Mouse (Mus musculus): Measurements from ENCODE around the gene Lcp2.
A peak's percentile ranks its signal among the peaks of the same experiment; 100 is the strongest.

Lcp2 gene

DNA sequence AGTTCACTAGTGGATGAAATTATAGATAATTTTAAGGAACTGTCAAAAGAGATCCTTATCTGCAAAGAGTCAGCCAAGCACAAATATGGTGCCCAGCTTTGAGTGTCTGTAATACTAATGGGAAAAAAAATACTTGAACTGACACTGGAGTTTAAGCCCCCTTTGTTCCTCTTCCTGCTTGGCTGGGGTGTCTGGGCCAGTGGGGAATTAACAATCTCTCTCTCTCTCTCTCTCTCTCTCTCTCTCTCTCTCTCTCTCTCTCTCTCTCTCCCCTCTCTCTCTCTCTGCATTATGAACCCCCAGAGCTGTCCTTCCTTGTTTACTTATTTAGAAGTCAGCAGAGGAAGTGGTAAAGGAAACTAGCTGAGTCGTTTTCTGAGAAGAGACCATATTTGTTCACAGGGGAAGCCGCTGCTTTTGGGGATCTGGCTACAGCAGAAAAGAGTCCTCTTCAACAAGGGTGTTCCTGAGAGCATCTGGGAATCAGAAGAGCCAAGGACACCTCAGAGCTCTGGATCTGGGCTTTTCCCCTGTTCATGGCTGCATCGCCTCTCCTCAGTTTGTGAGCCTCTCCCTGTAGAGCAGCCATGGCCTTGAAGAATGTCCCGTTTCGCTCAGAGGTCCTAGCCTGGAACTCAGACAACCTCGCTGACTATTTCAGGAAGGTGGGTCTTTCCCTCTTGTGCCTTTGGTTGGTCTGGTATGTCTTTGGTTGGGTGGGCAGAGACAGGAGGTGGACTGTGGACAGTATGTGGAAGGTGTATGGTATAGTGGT, at the start of gene Lcp2:
Gene Lcp2 (plus strand): TSS at position 154 of the 775 bp plus-strand sequence.
- DNase-seq (ENCODE audit: low read depth, low spot score) = no peak

DNA sequence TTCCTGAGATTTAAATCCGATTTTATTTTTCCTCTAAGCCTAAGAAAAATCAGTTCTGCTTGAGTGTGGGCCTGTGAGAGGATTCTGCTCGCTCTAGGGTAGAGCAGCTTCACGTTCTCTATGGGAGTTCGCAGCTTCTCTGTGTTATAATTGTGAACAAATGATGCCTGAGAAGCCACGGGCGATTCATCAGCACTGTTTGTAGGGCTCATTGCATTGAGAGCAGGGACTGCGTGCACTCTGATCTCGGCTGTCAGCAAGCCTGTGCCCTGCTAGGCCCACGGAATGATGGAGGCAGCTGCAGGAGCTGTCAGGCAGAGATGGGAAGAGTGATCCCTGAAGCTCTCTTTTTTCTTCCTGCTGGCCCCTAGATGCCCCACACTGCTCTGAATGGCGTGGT, 48.5 kb upstream of the Lcp2 start:
- DNase-seq (ENCODE audit: low read depth, low spot score) = no peak

- no peak for DNase-seq (ENCODE audit: low read depth, low spot score)
These were observed 46.3 kb upstream of the Lcp2 start for GRCm38 (mm10) chr11:34000416-34000815.

DNA sequence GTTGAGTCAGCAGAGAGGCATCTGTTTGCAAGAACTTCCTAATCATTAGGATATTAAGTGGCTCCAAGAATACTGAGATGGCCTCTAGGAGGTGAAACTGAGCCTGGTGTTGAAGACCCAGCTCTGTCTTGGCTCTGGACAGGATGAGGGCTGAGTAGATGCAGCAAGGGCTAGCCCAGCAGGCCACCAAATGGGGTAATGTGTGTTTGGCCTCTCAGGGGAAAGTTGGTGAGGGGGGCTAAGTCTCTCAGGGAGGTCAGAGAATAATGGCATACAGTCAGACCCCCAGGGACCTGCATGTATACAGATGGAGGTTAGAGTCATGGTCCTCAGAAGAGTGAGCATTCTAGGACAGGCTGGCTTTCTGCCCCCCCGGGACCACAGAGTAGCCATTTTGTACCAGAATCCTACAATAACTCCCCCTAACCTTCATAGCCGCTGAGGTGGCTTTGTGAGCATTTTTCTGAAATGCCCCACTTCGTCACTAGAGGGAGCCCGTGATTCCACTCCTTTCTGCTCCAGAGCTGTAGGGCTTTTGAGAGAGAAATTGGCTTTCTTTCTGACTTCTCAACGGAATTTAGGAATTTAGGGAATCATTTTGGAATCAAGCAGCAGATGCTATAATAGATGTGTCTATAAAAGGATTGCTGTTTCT, 44.7 kb upstream of the Lcp2 start:
- DNase-seq (ENCODE audit: low read depth, low spot score) = peak; percentile 31

DNA sequence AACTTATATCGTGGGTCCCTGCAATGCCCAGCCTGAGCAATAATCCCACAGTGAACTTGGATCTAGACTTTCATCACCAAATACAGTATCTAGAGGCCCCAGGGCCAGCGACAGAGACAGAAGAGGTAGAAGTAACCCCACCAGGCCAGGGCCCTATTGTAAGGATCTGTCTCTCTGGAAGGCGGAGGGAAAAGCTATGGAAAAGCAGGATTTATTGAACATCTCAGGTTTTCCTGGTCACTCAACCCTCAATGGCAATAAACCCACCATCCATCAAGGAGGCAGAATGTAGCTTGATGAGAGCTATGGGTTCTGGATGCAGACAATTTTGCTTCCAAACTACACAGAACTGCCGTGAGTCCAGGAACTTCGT, 44.1 kb upstream of the Lcp2 start:
- DNase-seq (ENCODE audit: low read depth, low spot score) = no peak

DNA sequence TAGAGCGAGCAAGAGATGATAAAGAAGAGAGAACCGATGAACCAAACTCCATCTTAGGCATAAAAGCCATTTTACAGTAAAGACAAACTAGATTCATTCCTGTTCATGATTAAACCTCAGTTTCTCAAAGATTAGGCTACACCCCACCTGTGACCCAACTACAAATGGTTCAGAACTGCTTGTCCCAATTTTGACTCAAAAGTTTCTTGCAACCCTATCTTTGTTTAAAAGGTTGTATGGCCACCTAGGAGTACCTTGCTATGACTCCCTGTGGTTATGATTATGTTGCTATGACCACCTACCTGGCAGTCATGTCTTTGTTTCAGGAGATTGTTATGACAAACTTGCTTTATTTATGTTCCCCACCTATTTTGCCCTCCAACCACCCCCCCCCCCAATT, 39.1 kb upstream of the Lcp2 start:
- DNase-seq (ENCODE audit: low read depth, low spot score) = no peak

DNA sequence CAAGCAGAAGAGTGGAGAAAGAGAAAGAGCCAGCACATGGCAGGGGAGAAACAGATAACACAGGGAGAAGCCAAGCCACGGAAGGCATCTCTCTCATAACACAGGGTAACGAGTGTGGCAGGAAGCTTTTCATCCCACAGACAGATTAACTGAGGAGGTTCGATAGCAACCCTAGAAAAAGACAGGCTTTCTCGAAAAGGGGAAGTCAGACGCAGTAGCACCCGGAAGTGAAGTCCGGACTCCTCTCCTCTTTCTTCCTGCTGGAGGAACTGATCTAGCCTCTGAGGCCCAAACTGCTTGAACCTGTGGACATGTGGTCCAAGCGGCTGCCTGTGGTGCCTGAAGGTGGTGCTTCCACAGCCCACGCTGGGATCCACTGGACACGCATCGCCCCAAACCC, 38.5 kb upstream of the Lcp2 start:
- DNase-seq (ENCODE audit: low read depth, low spot score) = no peak

DNA sequence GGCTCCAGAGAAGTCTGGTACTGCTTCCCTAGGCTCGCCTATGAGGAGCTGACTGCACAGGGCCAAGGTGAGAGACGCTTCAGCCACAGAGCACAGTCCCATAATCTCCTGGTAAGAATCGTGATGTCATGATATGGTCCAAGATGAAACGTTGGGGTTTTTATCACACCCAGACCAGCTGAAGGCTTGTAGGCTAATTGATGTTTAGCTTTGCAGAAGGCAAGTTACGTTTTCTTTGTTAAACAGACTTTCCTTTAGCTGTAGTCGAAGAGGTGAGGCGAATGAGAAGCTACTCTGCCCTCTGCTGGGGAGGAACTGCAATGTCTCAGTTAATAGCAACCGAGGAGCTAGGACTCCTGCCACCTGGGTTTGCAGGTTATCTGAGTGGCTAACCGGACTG, 38.0 kb upstream of the Lcp2 start:
- DNase-seq (ENCODE audit: low read depth, low spot score) = peak; percentile 24

DNA sequence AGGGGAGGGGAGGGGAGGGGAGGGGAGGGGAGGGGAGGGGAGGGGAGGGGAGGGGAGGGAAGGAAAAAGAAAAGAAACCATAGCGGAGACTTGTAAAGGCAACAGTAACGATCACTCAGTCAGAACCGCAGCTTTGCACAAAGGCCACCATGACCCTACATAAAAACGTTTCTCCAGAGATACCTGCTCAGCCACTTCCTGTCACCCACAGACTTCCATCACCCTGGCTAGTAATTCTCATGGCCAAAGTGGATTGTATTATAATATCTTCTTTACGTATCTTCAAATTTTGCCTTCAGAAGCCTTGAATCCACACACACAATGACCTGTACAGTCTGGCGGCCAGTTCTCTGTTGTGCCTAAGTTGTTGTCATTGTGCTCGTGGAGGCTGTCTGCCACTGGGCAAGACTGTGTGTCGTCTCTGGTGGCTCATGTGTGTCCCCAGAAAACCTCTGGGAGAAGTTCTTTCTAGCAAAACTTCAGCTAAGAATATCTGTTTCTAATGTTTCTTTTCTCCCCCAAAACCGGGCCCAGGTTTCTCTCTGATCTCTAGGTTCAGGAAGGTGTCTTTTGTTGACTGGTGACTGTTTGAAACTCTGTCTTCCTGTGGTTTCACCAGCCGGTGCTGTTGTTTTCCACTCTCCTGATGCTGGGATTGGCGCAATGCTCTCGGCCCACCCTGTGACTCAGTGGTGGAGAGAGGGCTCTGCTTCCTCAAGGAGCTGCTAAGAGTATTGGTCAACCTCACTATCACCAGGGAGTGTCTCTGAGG, 37.2 kb upstream of the Lcp2 start:
- no peak for DNase-seq (ENCODE audit: low read depth, low spot score)

- no peak for DNase-seq (ENCODE audit: low read depth, low spot score)
These were observed 36.4 kb upstream of the Lcp2 start for GRCm38 (mm10) chr11:34010133-34010858.

DNA sequence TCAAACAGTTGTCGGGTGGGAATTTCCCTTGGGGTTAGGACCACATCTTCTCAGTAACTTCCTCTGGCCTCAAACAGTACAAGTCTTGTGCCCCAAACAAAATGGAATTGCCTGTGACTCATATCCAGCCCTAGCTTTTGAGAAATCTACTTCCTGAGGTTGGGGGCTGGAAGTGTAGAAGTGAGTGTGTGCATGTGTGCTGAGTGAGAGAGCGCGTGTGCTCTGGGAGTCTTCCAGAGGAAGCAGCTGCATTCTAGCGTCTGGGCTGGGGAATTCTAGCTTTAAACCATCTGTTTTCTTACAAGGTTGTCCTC, 35.9 kb upstream of the Lcp2 start:
- no peak for DNase-seq (ENCODE audit: low read depth, low spot score)

DNA sequence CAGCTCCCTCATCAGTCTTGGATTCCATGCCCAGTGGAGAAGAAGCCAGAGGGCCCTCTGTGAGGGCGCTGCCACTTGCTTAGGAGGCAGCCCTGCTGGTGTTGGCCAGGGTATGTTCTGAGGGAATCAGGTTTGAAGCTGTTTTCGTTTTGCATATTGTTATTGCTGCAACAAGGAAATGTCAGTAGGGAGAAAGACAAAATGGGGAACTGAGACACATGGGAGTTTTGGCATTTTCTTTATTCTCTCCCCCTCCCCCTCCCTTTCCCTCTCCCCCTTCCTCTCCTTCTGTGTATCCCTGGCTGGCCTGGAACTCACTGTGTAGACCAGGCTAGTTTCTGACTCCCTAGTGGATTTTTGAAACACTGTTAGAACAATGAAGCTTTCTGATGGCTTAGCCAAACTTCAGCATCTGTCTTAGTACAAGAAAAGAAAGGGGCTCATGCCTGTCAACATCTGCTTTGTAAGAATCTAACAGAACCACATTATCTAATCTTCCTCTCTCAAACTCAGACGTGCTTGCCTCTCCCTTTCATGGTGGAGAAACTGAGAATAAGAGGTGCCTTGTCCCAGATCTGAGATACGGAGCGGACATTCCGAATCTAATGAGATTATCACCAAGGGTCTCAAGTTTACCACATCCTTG, 34.6 kb upstream of the Lcp2 start:
- DNase-seq (ENCODE audit: low read depth, low spot score) = no peak

- DNase-seq (ENCODE audit: low read depth, low spot score) = no peak
These were observed 21.6 kb upstream of the Lcp2 start for GRCm38 (mm10) chr11:34025091-34025490.

DNA sequence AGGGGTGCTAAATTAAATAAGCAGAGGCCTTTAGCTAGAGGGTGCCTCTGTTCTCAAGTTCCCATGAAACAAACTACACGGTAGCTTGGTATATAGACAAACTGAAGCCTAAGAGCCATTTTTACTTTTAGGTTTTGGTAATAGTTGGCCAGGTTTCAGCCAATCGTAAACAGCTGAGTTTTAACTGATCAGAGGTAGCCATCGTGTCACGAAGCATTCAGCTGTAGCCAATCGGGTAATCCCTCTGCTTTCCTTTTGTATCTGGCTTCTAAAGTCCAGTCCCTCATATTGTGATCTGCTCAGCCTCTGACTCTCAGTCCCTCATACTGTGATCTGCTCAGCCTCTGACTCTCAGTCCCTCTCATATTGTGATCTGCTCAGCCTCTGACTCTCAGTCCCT, 17.1 kb upstream of the Lcp2 start:
- no peak for DNase-seq (ENCODE audit: low read depth, low spot score)

GRCm38 (mm10) chr11:34031015-34031805, 15.5 kb upstream of the Lcp2 start:
- DNase-seq (ENCODE audit: low read depth, low spot score) = no peak

DNA sequence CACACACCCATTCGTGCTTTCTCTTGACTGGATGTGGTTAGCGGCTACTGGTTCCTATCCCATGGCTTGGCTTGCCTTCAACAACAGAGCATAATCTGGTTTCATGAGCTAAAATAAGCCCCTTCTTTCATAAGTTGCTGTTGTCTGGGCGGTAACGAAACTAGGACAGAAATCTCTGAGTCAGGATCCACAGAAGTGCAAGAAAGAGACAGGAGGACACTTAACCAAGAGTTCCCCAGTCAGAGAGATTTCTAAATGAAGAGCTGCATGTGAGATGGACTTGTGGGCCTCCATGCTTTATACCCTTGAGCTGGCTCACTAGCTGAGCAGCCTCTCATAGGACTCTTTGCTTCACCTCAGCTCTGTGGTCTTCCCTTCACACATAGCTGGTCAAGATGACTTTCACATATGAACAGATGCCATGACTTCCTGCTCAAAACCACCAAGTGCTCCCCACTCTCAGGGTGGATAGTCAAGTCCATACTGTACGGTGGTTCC, 12.7 kb upstream of the Lcp2 start:
- DNase-seq (ENCODE audit: low read depth, low spot score) = no peak

DNA sequence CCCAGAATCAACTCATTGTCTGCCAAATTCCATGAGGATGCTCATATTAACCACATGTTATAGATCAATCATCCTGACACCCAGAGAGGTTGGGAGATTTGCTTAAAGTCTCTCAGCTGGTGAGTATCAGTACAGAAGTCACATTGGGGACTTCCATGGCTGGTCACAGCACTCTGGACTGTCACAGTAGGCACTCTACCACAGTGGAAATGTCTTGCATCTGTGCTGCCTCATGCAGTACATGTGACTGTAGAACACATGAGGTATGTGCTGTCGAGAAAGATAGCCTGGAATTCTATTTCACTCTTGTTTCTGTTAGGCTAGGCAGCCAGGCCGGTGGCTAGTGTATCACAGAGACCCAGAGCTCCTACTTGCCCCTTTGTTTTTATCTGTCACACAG, 11.9 kb upstream of the Lcp2 start:
- DNase-seq (ENCODE audit: low read depth, low spot score) = no peak

DNA sequence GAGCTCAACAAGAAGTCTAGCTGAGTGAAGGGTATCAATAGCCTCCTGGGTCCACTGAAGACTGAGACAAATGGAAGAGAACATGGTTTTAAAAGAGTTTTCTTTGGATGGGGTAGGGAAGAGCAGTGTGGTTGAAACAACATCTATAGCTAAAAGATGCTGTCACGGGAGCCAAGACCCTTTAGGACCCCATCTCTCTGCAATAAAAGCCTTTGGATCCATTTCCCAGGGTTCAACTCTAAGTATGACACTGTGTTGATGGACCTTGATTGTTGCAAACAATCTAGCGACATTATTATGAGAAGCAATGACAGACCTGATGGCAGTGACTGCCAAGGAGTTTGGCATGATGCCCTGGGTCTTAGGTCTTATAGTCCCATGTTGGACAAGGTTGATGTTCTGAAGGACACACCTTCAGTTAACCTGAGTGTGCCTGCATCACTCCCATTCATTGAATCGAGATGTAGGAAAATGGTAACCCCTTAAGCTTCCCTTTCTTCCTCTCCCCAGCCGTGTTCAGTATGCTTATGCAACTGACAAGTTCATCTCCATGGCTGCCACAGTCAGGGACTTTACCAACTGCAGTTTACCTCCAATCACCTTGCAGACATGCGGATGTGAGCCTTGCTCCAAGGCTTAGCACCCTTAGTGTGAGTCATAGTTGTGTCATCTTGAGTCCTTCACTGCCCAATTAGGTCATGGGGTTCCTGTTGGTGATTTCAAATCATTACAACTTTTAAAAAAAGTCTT, 10.6 kb upstream of the Lcp2 start:
- no peak for DNase-seq (ENCODE audit: low read depth, low spot score)

DNA sequence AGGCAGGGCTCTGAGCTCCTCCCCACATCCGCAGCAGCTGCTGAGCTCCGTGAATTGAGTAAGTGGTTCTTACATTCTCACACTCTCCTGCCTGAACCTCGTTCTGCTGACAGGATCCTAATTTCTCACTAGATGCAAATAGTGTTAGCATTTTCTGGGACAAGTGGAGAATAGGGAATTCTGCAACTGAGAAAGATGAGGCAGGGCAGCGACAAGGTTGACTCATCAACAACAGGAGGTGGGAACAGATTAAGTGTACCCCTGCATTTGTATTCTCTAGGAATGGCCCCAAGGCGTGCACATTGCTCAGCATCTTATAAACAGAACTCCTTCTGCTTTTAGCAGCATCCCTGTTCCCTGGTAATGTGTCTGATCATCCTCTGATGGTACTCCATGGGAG, 6.7 kb upstream of the Lcp2 start:
- DNase-seq (ENCODE audit: low read depth, low spot score) = no peak

- DNase-seq (ENCODE audit: low read depth, low spot score) = no peak
These were observed 3.9 kb upstream of the Lcp2 start for GRCm38 (mm10) chr11:34042808-34043207.
